Mouse (Mus musculus): ENCODE data around the gene Atf3. TPM values are rescaled to one million over a fixed set of nuclear protein-coding genes. Genes with fewer than 3 reads are reported as not detected.

Gene Atf3
- polyA plus RNA-seq, 1 experiment from 2014 or later, result 4.6 TPM

- Histone ChIP-seq H3K36me3 (ENCODE audit: control insufficient read depth, insufficient read depth, low read length) (no peaks in the 10 kb centered on the region), H3K27me3 (ENCODE audit: control insufficient read depth, insufficient read depth, low read length) (peaks cover 6% of the 10 kb centered on the region), H3K4me1 (ENCODE audit: control insufficient read depth, insufficient read depth, low read length) (peaks cover 28% of the 10 kb centered on the region), H3K27ac (ENCODE audit: low read depth, low read length) (no peak overlapping the region), H3K9ac (ENCODE audit: low read length) (no peak overlapping the region), H3K4me2 (no peak overlapping the region), H3K9me3 (ENCODE audit: control insufficient read depth, low read length) (no peaks in the 10 kb centered on the region), H3K4me3 (ENCODE audit: low read depth, low read length) (no peak overlapping the region)
- ATAC-seq (ENCODE audit: low FRiP score) (no peak), DNase-seq (ENCODE audit: low spot score, missing footprints) (no peak)
- 45% methylated on average over 6 of the region's 6 CpGs for WGBS
Observed at GRCm38 (mm10) chr1:191189671-191190372, 28.0 kb downstream of the Atf3 start.

DNA sequence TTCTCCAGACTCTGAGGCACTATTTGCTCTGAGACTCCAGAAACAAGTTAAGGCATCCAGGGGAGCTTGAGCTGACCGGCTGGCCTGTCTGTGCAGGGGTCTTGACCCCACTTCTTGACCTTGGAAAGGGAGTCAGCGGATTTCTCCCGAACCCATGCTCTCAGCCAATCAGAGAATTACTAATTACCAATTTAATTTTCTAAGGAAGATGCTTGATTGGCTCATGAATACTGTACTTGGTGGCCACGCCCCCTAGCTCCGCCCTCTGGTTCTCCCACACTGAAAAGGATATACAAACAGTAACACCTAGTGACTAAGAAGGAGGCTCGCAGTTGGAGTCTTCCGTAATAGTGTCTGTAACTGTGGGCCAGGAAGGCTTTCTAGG is 31.5 kb downstream of the Atf3 start:
- WGBS, result 2% methylated on average over 7 of the region's 7 CpGs
- peak; percentile 91 for DNase-seq (ENCODE audit: low spot score, missing footprints)
- H3K9ac ChIP-seq (ENCODE audit: low read length), result 0 out of 2 replicates have a peak overlapping the region, but pooled peaks have one; percentile 10
- H3K36me3 ChIP-seq (ENCODE audit: control insufficient read depth, insufficient read depth, low read length), result no peaks in the 10 kb centered on the region
- no peak overlapping the region for H3K4me3 ChIP-seq (ENCODE audit: low read depth, low read length)
- H3K27me3 ChIP-seq (ENCODE audit: control insufficient read depth, insufficient read depth, low read length), result peaks cover 27% of the 10 kb centered on the region
- no peak overlapping the region; the same call in 1 of the 2 replicates for H3K27ac ChIP-seq (ENCODE audit: low read depth, low read length)
- ATAC-seq (ENCODE audit: low FRiP score), result no peak
- H3K4me1 ChIP-seq (ENCODE audit: control insufficient read depth, insufficient read depth, low read length), result peaks cover 42% of the 10 kb centered on the region
- H3K4me2 ChIP-seq, result peak overlapping the region; percentile 98
- no peaks in the 10 kb centered on the region for H3K9me3 ChIP-seq (ENCODE audit: control insufficient read depth, low read length)

DNA sequence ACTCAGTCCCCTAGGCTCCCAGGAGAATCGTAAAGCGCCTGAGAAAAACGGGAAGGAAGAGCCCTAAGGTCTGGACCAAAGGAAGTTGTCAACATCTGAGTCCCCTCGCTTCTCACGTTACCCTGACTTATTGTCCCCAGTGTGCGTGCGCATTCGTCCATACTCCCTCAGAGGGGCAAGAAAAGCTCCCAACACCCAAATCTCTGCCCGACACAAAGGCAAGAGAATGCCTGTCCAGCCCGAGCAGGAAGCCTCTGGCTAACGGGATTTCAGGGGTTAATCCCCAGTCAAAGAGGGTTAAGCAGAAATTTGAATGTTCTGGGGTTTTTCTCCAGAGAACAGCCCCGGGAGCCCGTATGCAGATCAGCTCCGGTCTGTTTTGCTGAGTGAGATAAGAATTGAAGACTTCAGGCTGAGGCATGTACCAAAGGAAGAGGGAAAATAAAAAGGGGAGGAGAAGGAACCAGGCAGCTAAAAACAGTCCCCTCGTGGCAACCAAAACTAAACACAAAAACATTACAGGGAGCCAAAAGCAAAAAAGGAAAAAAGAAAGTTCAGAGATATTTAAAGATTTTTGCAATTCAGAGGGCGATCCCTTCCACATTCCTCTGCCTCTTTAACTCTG is 32.0 kb downstream of the Atf3 start:
- Histone ChIP-seq H3K27ac (ENCODE audit: low read depth, low read length) (no peak overlapping the region; the same call in 1 of the 2 replicates), H3K9me3 (ENCODE audit: control insufficient read depth, low read length) (no peaks in the 10 kb centered on the region), H3K4me3 (ENCODE audit: low read depth, low read length) (peak overlapping the region; percentile 52), H3K27me3 (ENCODE audit: control insufficient read depth, insufficient read depth, low read length) (peaks cover 30% of the 10 kb centered on the region), H3K36me3 (ENCODE audit: control insufficient read depth, insufficient read depth, low read length) (no peaks in the 10 kb centered on the region), H3K9ac (ENCODE audit: low read length) (0 out of 2 replicates have a peak overlapping the region, but pooled peaks have one; percentile 10), H3K4me2 (peak overlapping the region; percentile 98), H3K4me1 (ENCODE audit: control insufficient read depth, insufficient read depth, low read length) (peaks cover 42% of the 10 kb centered on the region)
- WGBS, result under 1% methylated on average over 16 of the region's 16 CpGs
- ATAC-seq (ENCODE audit: low FRiP score), result peak; percentile 17
- peak; percentile 96 for DNase-seq (ENCODE audit: low spot score, missing footprints)

DNA sequence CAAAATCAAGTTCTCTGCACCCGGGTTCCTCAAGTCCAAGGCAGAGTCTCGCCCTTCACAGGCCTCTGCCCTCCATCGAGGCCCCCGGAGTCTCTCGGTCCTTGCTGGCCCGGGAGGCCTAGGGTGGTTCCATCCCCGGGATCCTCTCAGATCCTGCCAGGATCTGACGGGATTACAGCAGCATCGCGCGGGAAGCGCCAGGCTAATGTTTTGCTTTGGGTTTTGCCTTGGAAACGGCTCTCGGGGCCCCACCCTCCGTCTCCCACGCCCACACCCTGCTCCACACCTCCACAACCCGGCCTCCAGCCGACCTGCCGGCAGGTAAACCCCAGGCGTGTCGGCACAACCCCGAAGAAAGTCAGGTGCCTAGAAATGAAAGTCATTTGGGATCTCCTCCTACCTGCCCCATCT is 33.0 kb downstream of the Atf3 start:
- under 1% methylated on average over 22 of the region's 22 CpGs for WGBS
- Histone ChIP-seq H3K9ac (ENCODE audit: low read length) (peak overlapping the region; percentile 67; the same call in 1 of the 2 replicates), H3K36me3 (ENCODE audit: control insufficient read depth, insufficient read depth, low read length) (no peaks in the 10 kb centered on the region), H3K4me1 (ENCODE audit: control insufficient read depth, insufficient read depth, low read length) (peaks cover 36% of the 10 kb centered on the region), H3K27me3 (ENCODE audit: control insufficient read depth, insufficient read depth, low read length) (peaks cover 38% of the 10 kb centered on the region), H3K4me2 (peak overlapping the region; percentile 98), H3K27ac (ENCODE audit: low read depth, low read length) (no peak overlapping the region), H3K4me3 (ENCODE audit: low read depth, low read length) (peak overlapping the region; percentile 52), H3K9me3 (ENCODE audit: control insufficient read depth, low read length) (no peaks in the 10 kb centered on the region)
- ATAC-seq (ENCODE audit: low FRiP score), result no peak
- DNase-seq (ENCODE audit: low spot score, missing footprints), result peak; percentile 93

- H3K36me3 ChIP-seq (ENCODE audit: control insufficient read depth, insufficient read depth, low read length), result no peaks in the 10 kb centered on the region
- peak overlapping the region; percentile 67; the same call in 1 of the 2 replicates for H3K9ac ChIP-seq (ENCODE audit: low read length)
- peaks cover 39% of the 10 kb centered on the region for H3K27me3 ChIP-seq (ENCODE audit: control insufficient read depth, insufficient read depth, low read length)
- peak overlapping the region; percentile 52 for H3K4me3 ChIP-seq (ENCODE audit: low read depth, low read length)
- peaks cover 36% of the 10 kb centered on the region for H3K4me1 ChIP-seq (ENCODE audit: control insufficient read depth, insufficient read depth, low read length)
- H3K4me2 ChIP-seq, result peak overlapping the region; percentile 98
- ATAC-seq (ENCODE audit: low FRiP score), result no peak
- H3K9me3 ChIP-seq (ENCODE audit: control insufficient read depth, low read length), result no peaks in the 10 kb centered on the region
- no peak for DNase-seq (ENCODE audit: low spot score, missing footprints)
- no peak overlapping the region for H3K27ac ChIP-seq (ENCODE audit: low read depth, low read length)
- WGBS, result under 1% methylated on average over 42 of the region's 42 CpGs
Observed at GRCm38 (mm10) chr1:191184066-191184815, 33.6 kb downstream of the Atf3 start.

- peak overlapping the region; percentile 52 for H3K4me3 ChIP-seq (ENCODE audit: low read depth, low read length)
- no peaks in the 10 kb centered on the region for H3K36me3 ChIP-seq (ENCODE audit: control insufficient read depth, insufficient read depth, low read length)
- H3K9me3 ChIP-seq (ENCODE audit: control insufficient read depth, low read length), result no peaks in the 10 kb centered on the region
- H3K27me3 ChIP-seq (ENCODE audit: control insufficient read depth, insufficient read depth, low read length), result peaks cover 39% of the 10 kb centered on the region
- H3K27ac ChIP-seq (ENCODE audit: low read depth, low read length), result no peak overlapping the region
- ATAC-seq (ENCODE audit: low FRiP score) (peak; percentile 75), DNase-seq (ENCODE audit: low spot score, missing footprints) (peak; percentile 98)
- H3K4me2 ChIP-seq, result peak overlapping the region; percentile 98
- H3K9ac ChIP-seq (ENCODE audit: low read length), result peak overlapping the region; percentile 67
- under 1% methylated on average over 67 of the region's 67 CpGs for WGBS
- peaks cover 40% of the 10 kb centered on the region for H3K4me1 ChIP-seq (ENCODE audit: control insufficient read depth, insufficient read depth, low read length)
Observed at GRCm38 (mm10) chr1:191183163-191184065, 34.4 kb downstream of the Atf3 start.

DNA sequence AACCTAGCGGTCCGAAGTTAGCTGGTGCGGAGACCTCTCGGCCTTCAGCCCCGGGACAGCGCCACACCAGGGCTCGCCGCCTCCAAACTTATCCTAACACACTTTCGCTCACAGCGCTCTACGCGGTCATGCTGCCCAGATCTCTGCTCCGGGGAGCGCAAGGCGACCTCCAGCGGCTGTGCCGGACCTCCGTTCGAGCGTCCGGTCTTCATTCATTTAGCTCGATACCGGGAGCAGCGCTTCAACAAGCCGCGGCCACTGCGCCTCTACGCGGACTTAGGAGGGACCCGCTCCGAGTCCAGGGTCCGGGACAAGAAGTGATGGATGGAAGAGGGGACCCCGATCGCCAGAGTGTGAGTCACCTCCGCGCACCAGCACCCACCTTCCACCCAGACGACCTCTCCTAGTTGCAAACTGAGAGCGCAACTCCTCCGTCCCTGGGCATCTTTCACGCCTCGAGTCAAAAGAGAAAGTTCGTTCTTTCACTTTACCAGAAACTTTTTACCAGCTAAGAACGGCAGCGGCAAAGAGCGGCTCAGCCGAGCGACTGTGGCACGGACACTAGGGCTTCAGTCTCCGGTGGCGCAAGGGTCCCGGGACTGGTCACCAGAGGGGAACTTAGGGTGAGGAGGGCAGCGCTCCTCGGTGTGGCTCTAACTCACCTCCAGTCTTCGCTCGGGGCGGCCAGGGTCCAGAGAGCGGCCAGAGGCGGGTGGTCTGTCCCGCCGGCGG is 35.2 kb downstream of the Atf3 start:
- Histone ChIP-seq H3K4me2 (peak overlapping the region; percentile 98), H3K9me3 (ENCODE audit: control insufficient read depth, low read length) (no peaks in the 10 kb centered on the region), H3K4me1 (ENCODE audit: control insufficient read depth, insufficient read depth, low read length) (peaks cover 40% of the 10 kb centered on the region), H3K4me3 (ENCODE audit: low read depth, low read length) (peak overlapping the region; percentile 52), H3K27ac (ENCODE audit: low read depth, low read length) (no peak overlapping the region), H3K27me3 (ENCODE audit: control insufficient read depth, insufficient read depth, low read length) (peaks cover 39% of the 10 kb centered on the region), H3K9ac (ENCODE audit: low read length) (peak overlapping the region; percentile 67), H3K36me3 (ENCODE audit: control insufficient read depth, insufficient read depth, low read length) (no peaks in the 10 kb centered on the region)
- peak; percentile 96 for DNase-seq (ENCODE audit: low spot score, missing footprints)
- peak; percentile 28; the same call in 1 of the 2 replicates for ATAC-seq (ENCODE audit: low FRiP score)
- WGBS, result under 1% methylated on average over 61 of the region's 61 CpGs
